In the genomic region with DNA sequence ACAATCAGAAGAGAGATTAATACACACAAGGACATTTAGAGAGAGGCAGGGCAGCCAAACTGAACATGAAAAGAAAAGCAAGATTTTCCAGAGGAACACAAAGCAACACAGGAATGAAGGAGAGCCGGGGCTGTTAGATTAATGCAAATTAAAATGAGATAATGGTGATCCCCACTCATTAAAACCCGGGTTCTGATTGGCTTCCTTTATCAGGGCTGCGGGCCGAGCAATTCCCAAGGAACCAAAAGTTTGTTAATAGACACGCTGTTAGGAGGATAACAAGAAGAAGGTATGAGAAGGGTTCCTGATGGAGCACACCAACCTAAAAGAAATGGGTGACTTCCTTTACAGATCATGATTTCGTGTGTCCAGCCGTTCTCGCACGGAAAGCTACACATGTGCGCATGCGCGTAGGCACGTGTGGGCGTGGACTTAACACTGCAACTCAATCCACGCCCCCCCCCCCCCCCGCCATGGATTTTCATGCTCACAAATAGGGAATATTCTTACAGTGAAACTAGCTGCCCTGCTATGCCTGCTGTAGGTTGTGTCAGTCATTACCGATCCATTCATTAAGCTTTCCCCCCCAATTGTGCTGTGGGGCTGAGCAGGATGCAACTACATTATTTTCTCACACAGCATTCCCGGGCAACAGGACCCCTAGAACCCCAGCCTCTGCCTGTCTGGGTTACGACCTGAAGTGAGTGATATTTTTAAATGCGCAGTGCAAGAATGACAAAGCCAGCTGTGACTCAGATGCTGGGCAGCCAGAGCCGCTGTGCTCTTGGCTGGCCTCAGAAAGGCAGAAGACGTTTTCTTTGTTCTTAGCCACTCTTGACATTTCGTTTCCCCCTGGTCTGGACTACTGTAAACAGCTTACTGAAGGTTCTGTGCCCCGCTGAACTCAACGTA, we compare ENCODE assay signal across 10 mouse cellular contexts.
DNase-seq lines count a peak whose midpoint lies in the region; ATAC-seq and TF ChIP-seq lines count a peak whose summit lies in the region.
"Had no signal": no experiment of that assay in that cellular context is flagged by ENCODE, and none has a peak within 500 bp of the region (broad histone marks: within the 10 kb centered on the region; RNA-seq: fewer than 3 reads in every experiment).

No protein-coding gene starts in this region.

- no peak overlapping the region for H3K4me3 ChIP-seq in hindbrain, embryonic 14.5 days (replicated peaks; ENCODE audit: low read length)
- H3K4me3 ChIP-seq in hindbrain, postnatal 0 days (ENCODE audit: low read length): no peak overlapping the region
- H3K4me3 ChIP-seq in midbrain, embryonic 14.5 days (replicated peaks; ENCODE audit: low read depth, low read length): no peak overlapping the region

- TF ChIP-seq CTCF in hindbrain, postnatal 0 days (IDR thresholded peaks at IDR 0.05; ENCODE audit: low read depth): no peak

- ATAC-seq in hindbrain, embryonic 14.5 days (ENCODE audit: low FRiP score): no peak
- no peak for ATAC-seq in hindbrain, postnatal 0 days
- no peak for ATAC-seq in midbrain, embryonic 14.5 days (ENCODE audit: low FRiP score, low TSS enrichment)
- no peak for ATAC-seq in megakaryocyte-erythroid progenitor cell, adult 5-6 weeks (replicated peaks; ENCODE audit: low FRiP score, low TSS enrichment, poor library complexity, severe bottlenecking)
- ATAC-seq: intestine, postnatal 0 days had no signal

- WGBS in hindbrain, embryonic 14.5 days: 78% methylated on average over 25 of the region's 25 CpGs
- WGBS in hindbrain, postnatal 0 days: 76% methylated on average over 25 of the region's 25 CpGs
- WGBS in midbrain, embryonic 14.5 days: 76% methylated on average over 25 of the region's 25 CpGs

- no peaks in the 10 kb centered on the region for H3K9me3 ChIP-seq in hindbrain, embryonic 14.5 days (ENCODE audit: control insufficient read depth, low read length)
- no peaks in the 10 kb centered on the region for H3K9me3 ChIP-seq in hindbrain, postnatal 0 days (ENCODE audit: low read length)
- H3K9me3 ChIP-seq in midbrain, embryonic 14.5 days (ENCODE audit: control insufficient read depth, low read length): no peaks in the 10 kb centered on the region

- peak overlapping the region; percentile 56; the same call in 1 of the 2 replicates for H3K27ac ChIP-seq in hindbrain, embryonic 14.5 days
- H3K27ac ChIP-seq in hindbrain, postnatal 0 days: no peak overlapping the region
- H3K27ac ChIP-seq in midbrain, embryonic 14.5 days (replicated peaks; ENCODE audit: low read depth, low read length): peak overlapping the region; percentile 53

- H3K27me3 ChIP-seq in hindbrain, embryonic 14.5 days (ENCODE audit: control insufficient read depth, insufficient read depth, low read length): no peaks in the 10 kb centered on the region
- no peaks in the 10 kb centered on the region for H3K27me3 ChIP-seq in hindbrain, postnatal 0 days (ENCODE audit: insufficient read depth, low read length)
- H3K27me3 ChIP-seq in midbrain, embryonic 14.5 days (ENCODE audit: control insufficient read depth, insufficient read depth, low read length): no peaks in the 10 kb centered on the region

- H3K9ac ChIP-seq in hindbrain, embryonic 14.5 days: no peak overlapping the region
- H3K9ac ChIP-seq in hindbrain, postnatal 0 days (replicated peaks; ENCODE audit: low read length): no peak overlapping the region
- no peak overlapping the region for H3K9ac ChIP-seq in midbrain, embryonic 14.5 days (replicated peaks; ENCODE audit: low read length)

- DNase-seq in hindbrain, embryonic 14.5 days (ENCODE audit: low spot score): no peak
- no peak for DNase-seq in hindbrain, postnatal 0 days (ENCODE audit: low spot score)
- peak; percentile 78 for DNase-seq in brain, adult 2 months (ENCODE audit: low read depth, low spot score)
- peak; percentile 50 to 66 for DNase-seq in frontal cortex, postnatal 36 days (ENCODE audit: low spot score in 2 of 2)
- DNase-seq in midbrain, embryonic 14.5 days: no peak
- no peak for DNase-seq in kidney, adult 9 months
- no peak for DNase-seq in gastrocnemius, adult 8-10 months (ENCODE audit: low spot score in 2 of 2)
- DNase-seq: liver had no signal

- no peaks in the 10 kb centered on the region for H3K36me3 ChIP-seq in hindbrain, embryonic 14.5 days (replicated peaks; ENCODE audit: control insufficient read depth, insufficient read depth)
- H3K36me3 ChIP-seq in hindbrain, postnatal 0 days (ENCODE audit: insufficient read depth, low read length): no peaks in the 10 kb centered on the region
- no peaks in the 10 kb centered on the region for H3K36me3 ChIP-seq in midbrain, embryonic 14.5 days (ENCODE audit: control insufficient read depth, insufficient read depth, low read length)

- no peak overlapping the region for H3K4me2 ChIP-seq in hindbrain, embryonic 14.5 days (replicated peaks)
- H3K4me2 ChIP-seq in hindbrain, postnatal 0 days (ENCODE audit: low read depth, low read length): no peak overlapping the region
- H3K4me2 ChIP-seq in midbrain, embryonic 14.5 days (ENCODE audit: low read length): no peak overlapping the region

- peaks cover 36% of the 10 kb centered on the region for H3K4me1 ChIP-seq in hindbrain, embryonic 14.5 days (replicated peaks; ENCODE audit: control insufficient read depth, insufficient read depth, low read length)
- no peaks in the 10 kb centered on the region for H3K4me1 ChIP-seq in hindbrain, postnatal 0 days (ENCODE audit: insufficient read depth, low read length)
- H3K4me1 ChIP-seq in midbrain, embryonic 14.5 days (ENCODE audit: control insufficient read depth, insufficient read depth, low read length): peaks cover 25% of the 10 kb centered on the region

Comparison
In these comparisons a context has a peak if more than half of its experiments do, and no peak if none do; other contexts are left out.
1. DNase-seq: peak in brain, adult 2 months (single experiment) and frontal cortex, postnatal 36 days (2 of 2); none in hindbrain, embryonic 14.5 days (single experiment), hindbrain, postnatal 0 days (single experiment), midbrain, embryonic 14.5 days (single experiment), kidney, adult 9 months (single experiment) and gastrocnemius, adult 8-10 months (0 of 2).